Mouse (Mus musculus): ENCODE results near the gene Chmp6. TPM values are rescaled to one million over a fixed set of nuclear protein-coding genes. Genes with fewer than 3 reads are reported as not detected.

Gene Chmp6
- polyA plus RNA-seq, 1 experiment from 2014 or later, result 80.8 TPM

DNA sequence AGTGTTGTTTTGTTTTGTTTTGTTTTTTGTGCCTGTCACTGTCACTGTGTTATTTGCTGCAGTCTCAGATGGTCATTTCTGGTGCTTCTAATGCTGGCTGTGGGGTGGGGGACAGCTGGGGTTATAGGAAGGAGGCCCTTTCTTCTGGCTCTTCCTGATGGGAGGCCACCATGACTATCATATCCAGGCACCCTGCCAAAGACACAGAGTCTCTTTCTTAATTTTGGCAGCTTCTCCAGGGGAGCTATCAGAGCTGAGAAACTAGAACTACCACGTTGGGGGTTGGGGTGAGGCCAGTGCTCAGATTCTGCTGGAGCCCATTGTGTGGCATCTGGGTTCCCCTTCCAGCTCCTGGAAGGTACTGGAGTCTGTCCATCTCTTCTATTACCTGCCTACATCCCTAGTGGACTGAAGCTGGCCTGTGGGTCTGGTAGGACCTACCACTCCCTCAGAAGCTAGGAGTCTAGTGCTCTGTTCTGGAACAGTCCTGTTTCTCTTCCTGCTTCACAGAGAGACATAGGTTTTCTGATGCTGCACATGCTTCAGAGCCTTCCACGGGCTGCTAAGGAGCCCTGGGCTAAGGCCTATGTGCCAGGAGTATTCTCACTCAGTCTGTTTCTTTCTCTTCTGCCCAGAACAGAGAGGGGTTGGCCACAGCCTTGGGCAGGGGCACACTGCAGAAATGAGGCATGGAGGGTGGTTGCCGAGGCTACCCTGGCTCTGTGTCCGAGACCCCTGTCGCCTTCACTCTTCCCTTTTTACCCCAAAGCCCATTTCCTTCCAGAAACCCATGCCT is 39.4 kb downstream of the Chmp6 start:
- Histone ChIP-seq H3K4me3 (ENCODE audit: low read depth, low read length) (no peak overlapping the region), H3K27ac (ENCODE audit: low read depth) (peak overlapping the region; percentile 40; the same call in 1 of the 2 replicates), H3K4me1 (replicated peaks; ENCODE audit: control insufficient read depth, insufficient read depth, low read length) (peaks cover 22% of the 10 kb centered on the region), H3K4me2 (ENCODE audit: low read length) (no peak overlapping the region), H3K9me3 (ENCODE audit: control insufficient read depth, low read length) (no peaks in the 10 kb centered on the region), H3K9ac (ENCODE audit: low read length) (no peak overlapping the region), H3K27me3 (replicated peaks; ENCODE audit: control insufficient read depth, insufficient read depth, low read length) (no peaks in the 10 kb centered on the region), H3K36me3 (ENCODE audit: control insufficient read depth, insufficient read depth, low read length) (no peaks in the 10 kb centered on the region)
- DNase-seq (ENCODE audit: low spot score) (no peak), ATAC-seq (replicated peaks; ENCODE audit: low FRiP score, low TSS enrichment, low read depth) (no peak)
- 67% methylated on average over 5 of the region's 5 CpGs for WGBS

GRCm38 (mm10) chr11:119954233-119954632 is 41.0 kb downstream of the Chmp6 start:
- Histone ChIP-seq H3K4me1 (replicated peaks; ENCODE audit: control insufficient read depth, insufficient read depth, low read length) (peaks cover 22% of the 10 kb centered on the region), H3K36me3 (ENCODE audit: control insufficient read depth, insufficient read depth, low read length) (no peaks in the 10 kb centered on the region), H3K9ac (ENCODE audit: low read length) (no peak overlapping the region), H3K4me3 (ENCODE audit: low read depth, low read length) (no peak overlapping the region), H3K9me3 (ENCODE audit: control insufficient read depth, low read length) (no peaks in the 10 kb centered on the region), H3K27ac (ENCODE audit: low read depth) (no peak overlapping the region), H3K27me3 (replicated peaks; ENCODE audit: control insufficient read depth, insufficient read depth, low read length) (no peaks in the 10 kb centered on the region), H3K4me2 (ENCODE audit: low read length) (no peak overlapping the region)
- ATAC-seq (replicated peaks; ENCODE audit: low FRiP score, low TSS enrichment, low read depth), result no peak
- WGBS, result 33% methylated on average over 4 of the region's 4 CpGs
- no peak for DNase-seq (ENCODE audit: low spot score)

DNA sequence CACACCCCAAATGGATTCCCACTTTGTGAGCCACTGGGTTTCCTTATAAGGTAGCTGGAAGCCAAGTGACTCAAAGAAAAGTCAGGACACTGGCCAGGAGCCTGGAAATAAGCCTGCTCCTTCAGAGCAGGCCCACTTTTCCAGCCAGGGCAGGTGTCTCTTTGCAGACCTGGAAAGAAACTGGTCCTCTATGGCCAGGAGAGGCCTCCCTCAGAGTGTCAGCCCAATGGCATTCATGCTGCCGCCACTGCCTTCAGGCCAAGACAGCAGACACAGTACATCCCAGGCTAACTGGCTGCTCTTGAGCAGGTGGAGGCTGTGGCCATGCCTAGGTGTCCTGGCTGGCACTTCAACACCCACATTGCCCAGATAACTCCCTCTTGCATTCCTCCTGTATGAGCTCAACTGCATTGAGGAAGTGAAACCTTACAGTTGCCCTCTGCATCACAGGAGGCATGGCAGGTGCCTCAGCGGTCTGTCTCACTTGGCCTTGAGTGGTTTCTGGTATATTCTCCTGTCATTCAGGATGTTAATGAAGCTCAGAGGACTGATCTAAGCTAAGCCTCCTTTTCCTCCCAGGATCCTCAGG is 41.6 kb downstream of the Chmp6 start:
- 67% methylated on average over 2 of the region's 2 CpGs for WGBS
- no peak overlapping the region for H3K27ac ChIP-seq (ENCODE audit: low read depth)
- DNase-seq (ENCODE audit: low spot score) (no peak), ATAC-seq (replicated peaks; ENCODE audit: low FRiP score, low TSS enrichment, low read depth) (no peak)
- H3K4me2 ChIP-seq (ENCODE audit: low read length), result no peak overlapping the region
- no peak overlapping the region for H3K9ac ChIP-seq (ENCODE audit: low read length)
- H3K36me3 ChIP-seq (ENCODE audit: control insufficient read depth, insufficient read depth, low read length), result no peaks in the 10 kb centered on the region
- H3K4me1 ChIP-seq (replicated peaks; ENCODE audit: control insufficient read depth, insufficient read depth, low read length), result peaks cover 22% of the 10 kb centered on the region
- no peaks in the 10 kb centered on the region for H3K9me3 ChIP-seq (ENCODE audit: control insufficient read depth, low read length)
- H3K27me3 ChIP-seq (replicated peaks; ENCODE audit: control insufficient read depth, insufficient read depth, low read length), result no peaks in the 10 kb centered on the region
- no peak overlapping the region for H3K4me3 ChIP-seq (ENCODE audit: low read depth, low read length)

DNA sequence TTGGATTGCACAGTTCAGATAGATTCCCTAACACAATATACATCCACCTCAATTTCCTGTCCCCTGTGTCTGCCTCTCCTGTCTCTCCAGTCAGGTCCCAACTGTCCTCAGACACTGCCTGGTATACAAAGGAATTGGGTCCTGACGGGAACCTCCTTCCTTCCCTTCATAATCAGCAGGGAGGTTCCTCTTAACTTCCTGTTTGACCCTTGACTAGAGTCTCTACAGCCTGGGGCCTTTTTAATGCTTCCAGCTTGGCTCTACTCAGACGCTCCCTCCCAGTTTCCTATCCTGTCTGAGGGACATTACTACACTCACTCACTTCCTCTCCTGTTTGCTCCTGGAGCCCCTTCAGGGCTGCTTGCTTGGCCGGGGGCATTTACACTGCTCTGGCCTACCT is 42.2 kb downstream of the Chmp6 start:
- H3K4me1 ChIP-seq (replicated peaks; ENCODE audit: control insufficient read depth, insufficient read depth, low read length), result peaks cover 22% of the 10 kb centered on the region
- H3K9ac ChIP-seq (ENCODE audit: low read length), result no peak overlapping the region
- 49% methylated on average over 3 of the region's 3 CpGs for WGBS
- ATAC-seq (replicated peaks; ENCODE audit: low FRiP score, low TSS enrichment, low read depth) (no peak), DNase-seq (ENCODE audit: low spot score) (no peak)
- no peaks in the 10 kb centered on the region for H3K9me3 ChIP-seq (ENCODE audit: control insufficient read depth, low read length)
- no peak overlapping the region for H3K4me3 ChIP-seq (ENCODE audit: low read depth, low read length)
- no peak overlapping the region for H3K27ac ChIP-seq (ENCODE audit: low read depth)
- no peaks in the 10 kb centered on the region for H3K27me3 ChIP-seq (replicated peaks; ENCODE audit: control insufficient read depth, insufficient read depth, low read length)
- no peaks in the 10 kb centered on the region for H3K36me3 ChIP-seq (ENCODE audit: control insufficient read depth, insufficient read depth, low read length)
- no peak overlapping the region for H3K4me2 ChIP-seq (ENCODE audit: low read length)

DNA sequence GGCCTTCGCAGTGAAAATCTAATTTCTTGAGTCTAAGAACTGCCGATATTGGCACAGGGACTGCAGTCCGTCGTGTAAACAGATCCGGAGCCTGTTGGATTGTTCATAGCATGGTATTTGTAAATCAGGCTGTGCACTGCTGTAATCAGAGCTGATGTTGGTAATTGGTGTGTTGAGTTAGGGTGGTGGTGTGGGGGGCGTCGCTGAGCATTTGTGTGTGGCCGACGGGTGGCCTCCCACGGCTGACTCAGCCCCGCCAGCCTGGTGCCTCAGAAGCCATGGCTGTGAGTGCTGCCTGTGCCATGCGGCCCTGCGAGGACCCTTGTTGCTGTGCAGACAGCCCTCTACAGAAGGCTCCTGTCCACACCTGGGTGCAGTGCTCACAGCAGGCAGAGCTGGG is 43.3 kb downstream of the Chmp6 start:
- Histone ChIP-seq H3K27ac (ENCODE audit: low read depth) (no peak overlapping the region), H3K9me3 (ENCODE audit: control insufficient read depth, low read length) (no peaks in the 10 kb centered on the region), H3K4me3 (ENCODE audit: low read depth, low read length) (no peak overlapping the region), H3K36me3 (ENCODE audit: control insufficient read depth, insufficient read depth, low read length) (no peaks in the 10 kb centered on the region), H3K4me1 (replicated peaks; ENCODE audit: control insufficient read depth, insufficient read depth, low read length) (peaks cover 22% of the 10 kb centered on the region), H3K27me3 (replicated peaks; ENCODE audit: control insufficient read depth, insufficient read depth, low read length) (no peaks in the 10 kb centered on the region), H3K9ac (ENCODE audit: low read length) (no peak overlapping the region), H3K4me2 (ENCODE audit: low read length) (no peak overlapping the region)
- ATAC-seq (replicated peaks; ENCODE audit: low FRiP score, low TSS enrichment, low read depth), result no peak
- 81% methylated on average over 13 of the region's 13 CpGs for WGBS
- DNase-seq (ENCODE audit: low spot score), result no peak

- Histone ChIP-seq H3K27ac (ENCODE audit: low read depth) (no peak overlapping the region), H3K9me3 (ENCODE audit: control insufficient read depth, low read length) (no peaks in the 10 kb centered on the region), H3K9ac (ENCODE audit: low read length) (no peak overlapping the region), H3K4me1 (replicated peaks; ENCODE audit: control insufficient read depth, insufficient read depth, low read length) (peaks cover 12% of the 10 kb centered on the region), H3K4me3 (ENCODE audit: low read depth, low read length) (no peak overlapping the region), H3K27me3 (replicated peaks; ENCODE audit: control insufficient read depth, insufficient read depth, low read length) (no peaks in the 10 kb centered on the region), H3K4me2 (ENCODE audit: low read length) (no peak overlapping the region), H3K36me3 (ENCODE audit: control insufficient read depth, insufficient read depth, low read length) (0 out of 2 replicates have a peak, but pooled peaks cover 2% of the 10 kb centered on the region)
- no peak for DNase-seq (ENCODE audit: low spot score)
- ATAC-seq (replicated peaks; ENCODE audit: low FRiP score, low TSS enrichment, low read depth), result no peak
- WGBS, result 86% methylated on average over 7 of the region's 7 CpGs
These were observed 45.6 kb downstream of the Chmp6 start for GRCm38 (mm10) chr11:119958856-119959255.

- no peak for DNase-seq (ENCODE audit: low spot score)
- Histone ChIP-seq H3K27ac (ENCODE audit: low read depth) (no peak overlapping the region), H3K4me2 (ENCODE audit: low read length) (no peak overlapping the region), H3K9me3 (ENCODE audit: control insufficient read depth, low read length) (no peaks in the 10 kb centered on the region), H3K4me3 (ENCODE audit: low read depth, low read length) (no peak overlapping the region), H3K36me3 (ENCODE audit: control insufficient read depth, insufficient read depth, low read length) (0 out of 2 replicates have a peak, but pooled peaks cover 3% of the 10 kb centered on the region), H3K27me3 (replicated peaks; ENCODE audit: control insufficient read depth, insufficient read depth, low read length) (no peaks in the 10 kb centered on the region), H3K9ac (ENCODE audit: low read length) (no peak overlapping the region), H3K4me1 (replicated peaks; ENCODE audit: control insufficient read depth, insufficient read depth, low read length) (peaks cover 7% of the 10 kb centered on the region)
- no peak for ATAC-seq (replicated peaks; ENCODE audit: low FRiP score, low TSS enrichment, low read depth)
- WGBS, result 75% methylated on average over 4 of the region's 4 CpGs
These were observed 46.5 kb downstream of the Chmp6 start for GRCm38 (mm10) chr11:119959714-119960113.

DNA sequence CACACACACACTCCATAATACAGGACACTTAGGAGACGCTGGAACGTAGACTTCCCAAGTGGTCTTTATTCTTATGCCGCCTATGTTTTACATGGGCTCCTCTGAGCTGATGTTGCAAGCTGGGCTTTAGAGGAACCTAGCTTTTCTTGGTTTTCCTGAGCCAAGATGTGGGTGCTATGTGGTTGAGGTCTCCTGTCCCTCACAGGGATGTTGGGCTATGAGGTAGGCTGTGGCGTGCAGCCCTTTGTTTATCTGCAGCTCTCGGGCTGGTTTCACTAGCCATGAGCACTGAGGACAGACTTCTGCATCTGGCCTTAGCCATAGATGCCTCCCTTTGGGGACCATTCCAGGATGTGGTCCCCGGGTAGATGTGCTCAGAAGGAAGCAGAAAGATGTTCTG is 47.4 kb downstream of the Chmp6 start:
- Histone ChIP-seq H3K4me2 (ENCODE audit: low read length) (no peak overlapping the region), H3K9me3 (ENCODE audit: control insufficient read depth, low read length) (no peaks in the 10 kb centered on the region), H3K27ac (ENCODE audit: low read depth) (no peak overlapping the region), H3K4me3 (ENCODE audit: low read depth, low read length) (no peak overlapping the region), H3K9ac (ENCODE audit: low read length) (no peak overlapping the region), H3K27me3 (replicated peaks; ENCODE audit: control insufficient read depth, insufficient read depth, low read length) (no peaks in the 10 kb centered on the region), H3K36me3 (ENCODE audit: control insufficient read depth, insufficient read depth, low read length) (0 out of 2 replicates have a peak, but pooled peaks cover 3% of the 10 kb centered on the region), H3K4me1 (replicated peaks; ENCODE audit: control insufficient read depth, insufficient read depth, low read length) (peaks cover under 1% of the 10 kb centered on the region; the same call in 1 of the 2 replicates)
- DNase-seq (ENCODE audit: low spot score) (no peak), ATAC-seq (replicated peaks; ENCODE audit: low FRiP score, low TSS enrichment, low read depth) (no peak)
- 90% methylated on average over 6 of the region's 6 CpGs for WGBS

Data from intestine, embryonic 14.5 days (tissue).